Mouse (Mus musculus): ENCODE data around the gene Syn2. TPM values are rescaled to one million over a fixed set of nuclear protein-coding genes. Genes with fewer than 3 reads are reported as not detected.

Syn2 gene
- 0.21 TPM for polyA plus RNA-seq (2017; shearing (Covaris generic))

DNA sequence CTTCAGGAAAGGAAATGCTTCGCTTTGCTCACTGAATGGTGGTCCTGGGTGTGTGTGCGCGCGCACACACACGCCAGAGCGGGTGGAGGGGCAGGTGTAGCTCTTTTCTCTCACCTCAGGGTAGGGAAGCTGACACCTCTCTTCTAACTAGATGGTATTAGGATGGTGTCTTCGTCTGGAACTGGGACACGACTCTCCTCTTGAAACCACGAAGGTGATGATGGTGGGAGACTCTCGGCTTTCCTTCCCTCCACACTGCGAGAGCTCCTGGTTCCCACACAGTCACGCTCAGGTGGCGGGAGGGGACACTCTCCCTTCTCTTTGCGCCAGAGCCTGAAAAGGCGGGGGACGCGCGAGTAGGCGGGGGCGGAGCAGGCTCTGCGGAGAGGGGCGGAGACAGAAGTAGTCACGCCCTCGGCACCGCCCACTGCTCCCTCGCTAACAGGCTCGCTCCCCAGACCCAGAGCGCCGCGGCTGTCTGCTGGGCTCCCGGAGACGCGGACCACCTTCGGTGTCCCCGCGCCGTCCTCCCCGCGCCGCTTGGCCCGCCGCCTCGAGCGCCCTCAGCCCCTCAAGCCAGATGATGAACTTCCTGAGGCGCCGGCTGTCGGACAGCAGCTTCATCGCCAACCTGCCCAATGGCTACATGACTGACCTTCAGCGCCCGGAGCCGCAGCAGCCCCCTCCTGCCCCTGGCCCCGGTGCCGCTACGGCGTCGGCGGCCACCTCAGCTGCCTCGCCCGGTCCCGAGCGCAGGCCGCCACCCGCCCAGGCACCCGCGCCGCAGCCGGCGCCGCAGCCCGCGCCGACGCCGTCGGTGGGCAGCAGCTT lies at the start of gene Syn2:
Gene Syn2, plus strand, starts transcription at position 402 of the 831 bp plus-strand sequence.

DNA sequence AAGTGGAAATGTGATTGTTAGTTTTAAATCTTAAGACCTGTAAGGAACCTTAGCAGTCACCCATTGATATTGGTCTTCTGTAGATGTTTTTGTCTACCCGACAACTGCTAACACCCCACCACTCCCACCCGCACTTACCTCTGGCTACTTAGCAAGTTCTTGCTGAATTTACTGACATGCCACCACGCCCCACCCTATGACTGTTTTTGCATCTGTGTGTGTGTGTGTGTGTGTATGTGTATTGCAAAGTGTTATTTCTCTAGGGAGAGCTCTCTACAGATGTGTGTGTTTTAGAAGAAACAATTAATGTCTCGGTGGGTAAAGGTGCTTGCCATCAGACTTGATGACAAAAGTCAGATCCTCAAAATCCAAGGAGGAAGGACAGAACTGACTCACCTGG lies 92.3 kb downstream of the Syn2 start, which contains the start of gene Gm17482:
Gene Gm17482, plus strand, starts transcription at position 301 of the 400 bp plus-strand sequence.

DNA sequence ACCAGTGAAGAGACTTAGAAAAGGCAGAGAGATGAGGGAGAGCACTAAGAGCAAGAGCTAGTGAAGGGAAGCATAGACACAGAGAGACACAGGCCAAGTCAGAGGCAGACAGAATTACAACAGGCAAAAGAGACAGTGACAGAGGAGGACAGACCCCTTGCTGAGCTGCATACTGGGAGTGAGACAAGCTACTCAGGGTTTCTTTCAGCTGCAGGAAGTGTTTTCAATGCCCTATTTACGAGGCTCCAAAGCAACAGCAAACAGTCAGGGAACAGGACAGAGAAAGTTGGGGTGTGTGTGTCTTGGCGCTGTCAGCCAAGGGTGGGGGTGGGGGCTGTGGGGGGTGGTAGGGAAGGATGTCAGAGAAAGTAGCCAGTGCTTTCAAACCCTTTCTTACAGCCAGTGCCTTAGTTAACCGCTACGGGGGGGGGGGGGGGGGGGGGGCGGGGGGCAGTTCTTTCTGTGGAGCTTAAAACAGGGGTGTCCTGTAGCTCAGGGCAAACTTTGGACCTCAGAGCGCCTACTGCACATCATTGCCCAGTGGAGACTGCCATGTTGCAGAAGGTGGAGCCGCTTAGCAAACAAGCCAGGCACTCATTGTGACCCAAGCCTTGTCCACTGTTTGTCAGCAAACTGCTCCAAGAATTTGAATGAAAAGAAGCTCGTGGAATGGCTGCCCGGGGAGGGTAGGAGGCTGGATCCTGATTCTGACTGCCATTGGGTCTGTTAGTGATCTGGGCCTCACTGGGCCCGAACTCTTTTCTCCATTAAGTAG lies 117.6 kb downstream of the Syn2 start, which contains the start of gene Timp4:
Gene Timp4, minus strand, starts transcription at position 107 of the 775 bp plus-strand sequence.

Other genes with a start within 250 kb of the Syn2 start
- gene Vgll4, start 164.9 kb upstream of the Syn2 start, polyA plus RNA-seq (2017; shearing (Covaris generic)): 238 TPM
- gene Tamm41, start 97.0 kb upstream of the Syn2 start, polyA plus RNA-seq (2017; shearing (Covaris generic)): 24.3 TPM
- gene Gm17482, start 92.4 kb downstream of the Syn2 start, polyA plus RNA-seq (2017; shearing (Covaris generic)): not detected
- gene Timp4, start 117.3 kb downstream of the Syn2 start, polyA plus RNA-seq (2017; shearing (Covaris generic)): 0.50 TPM
- gene Pparg, start 226.0 kb downstream of the Syn2 start, polyA plus RNA-seq (2017; shearing (Covaris generic)): not detected

Measured in effector memory CD4-positive, alpha-beta T cell, adult 7 months (primary cell).